Comparison of ENCODE assay signal across 25 mouse cellular contexts in the genomic region with DNA sequence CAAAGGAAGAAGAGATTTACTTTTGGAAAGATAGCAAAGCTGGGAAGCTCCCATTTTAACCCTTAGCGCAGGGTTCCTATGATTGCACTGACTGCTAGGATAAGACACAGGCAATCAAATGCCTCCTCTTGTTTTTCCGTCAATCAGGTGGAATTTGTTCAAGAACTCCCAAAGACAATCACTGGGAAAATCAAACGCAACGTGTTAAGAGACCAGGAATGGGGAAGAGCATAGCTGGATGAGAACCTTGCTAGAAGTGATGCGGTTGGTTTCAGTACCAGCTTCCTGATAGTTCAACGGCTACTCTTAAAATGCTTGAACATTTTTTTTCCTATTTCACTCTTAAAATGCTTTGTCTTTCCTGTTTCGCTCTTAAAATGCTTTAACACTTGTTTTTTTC. TPM values are rescaled to one million over a fixed set of nuclear protein-coding genes. Genes with fewer than 3 reads are reported as not detected.
"Had no signal": no experiment of that assay in that cellular context is flagged by ENCODE, and none has a peak within 500 bp of the region (broad histone marks: within the 10 kb centered on the region; RNA-seq: fewer than 3 reads in every experiment).

No protein-coding gene starts in this region.

- H3K9ac ChIP-seq: neural tube, embryonic 12.5 days; neural tube, embryonic 13.5 days; neural tube, embryonic 15.5 days; stomach, embryonic 15.5 days had no signal

- DNase-seq: retina, postnatal 1 day; right cerebral cortex, adult 18-20 months; right cerebral cortex, postnatal 14 days; right cerebral cortex, postnatal 25 days; right cerebral cortex, postnatal 4 days; spleen, adult 18-20 months; thymus, adult 18-20 months; thymus, adult 2 months; thymus, postnatal 14 days; thymus, postnatal 25 days; thymus, postnatal 36 days; thymus, postnatal 4 days had no signal

- H3K9me3 ChIP-seq: neural tube, embryonic 12.5 days; neural tube, embryonic 13.5 days; neural tube, embryonic 15.5 days; stomach, embryonic 15.5 days had no signal

- H3K27me3 ChIP-seq: neural tube, embryonic 12.5 days; neural tube, embryonic 13.5 days; neural tube, embryonic 15.5 days; stomach, embryonic 15.5 days had no signal

- H3K4me2 ChIP-seq: neural tube, embryonic 12.5 days; neural tube, embryonic 13.5 days; neural tube, embryonic 15.5 days; stomach, embryonic 15.5 days had no signal

- H3K4me3 ChIP-seq: neural tube, embryonic 12.5 days; neural tube, embryonic 13.5 days; neural tube, embryonic 15.5 days; stomach, embryonic 15.5 days had no signal

- H3K27ac ChIP-seq: neural tube, embryonic 12.5 days; neural tube, embryonic 13.5 days; neural tube, embryonic 15.5 days; stomach, embryonic 15.5 days; stomach, postnatal 0 days had no signal

- H3K4me1 ChIP-seq: neural tube, embryonic 12.5 days; stomach, embryonic 15.5 days had no signal

RNA-seq across cellular contexts. Expression of gene Acsm4, which starts 24.3 kb away (rescaled TPM):
- total RNA-seq: neutrophil, adult 5-6 weeks had no signal
- polyA plus RNA-seq: neural tube, embryonic 12.5 days; neural tube, embryonic 13.5 days; neural tube, embryonic 14.5 days; neural tube, embryonic 15.5 days; small intestine, adult 2 months; spleen, adult 2 months; stomach, embryonic 14.5 days; stomach, embryonic 15.5 days; stomach, embryonic 16.5 days; stomach, postnatal 0 days; testis, adult 2 months; urinary bladder, adult 2 months had no signal

RNA-seq across cellular contexts. Expression of gene Acsm3, which starts 46.6 kb away (rescaled TPM):
- total RNA-seq: neutrophil, adult 5-6 weeks had no signal
- polyA plus RNA-seq: neural tube, embryonic 15.5 days; spleen, adult 2 months had no signal
